Mouse (Mus musculus) pancreas, adult 10 weeks (tissue): ENCODE data around the gene Olfr686. TPM values are rescaled to one million over a fixed set of nuclear protein-coding genes. Genes with fewer than 3 reads are reported as not detected.

Experiments
- polyA plus RNA-seq: library from polyadenylated mRNA; stranded (reverse); fragments of 350-450 nt; fragmentation: Illumina TruSeq; extraction: RNeasy Lipid Tissue Mini Kit (QIAGEN cat#74804); gene quantifications from one replicate; pipeline ENCODE4 v1.2.3, GENCODE M21; 2015; ENCODE audit warnings: low read depth, low replicate concordance; ENCODE audit not compliant: insufficient read depth

Olfr686 gene
- polyA plus RNA-seq = not detected

DNA sequence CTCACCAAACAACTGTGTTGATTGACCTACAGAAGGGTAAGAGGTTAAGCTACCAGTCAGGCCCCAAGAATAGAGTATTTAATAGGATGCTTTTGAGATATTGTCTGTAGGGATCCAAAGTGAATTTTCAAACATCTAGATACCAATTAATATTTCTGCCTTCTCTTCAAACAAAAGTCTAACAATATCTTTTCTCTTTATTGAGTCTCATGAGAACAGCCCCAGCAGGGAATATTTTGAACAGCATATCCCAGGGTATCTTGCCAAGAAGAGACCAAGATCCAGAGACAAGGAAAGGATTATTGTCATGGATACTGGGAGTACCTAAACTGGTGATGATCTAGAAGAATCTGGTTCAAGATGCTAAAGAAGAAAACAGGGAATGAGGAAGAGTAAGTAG lies at the start of gene Olfr686:
TSS of gene Olfr686 (minus strand) at position 101 of the 400 bp plus-strand sequence.

DNA sequence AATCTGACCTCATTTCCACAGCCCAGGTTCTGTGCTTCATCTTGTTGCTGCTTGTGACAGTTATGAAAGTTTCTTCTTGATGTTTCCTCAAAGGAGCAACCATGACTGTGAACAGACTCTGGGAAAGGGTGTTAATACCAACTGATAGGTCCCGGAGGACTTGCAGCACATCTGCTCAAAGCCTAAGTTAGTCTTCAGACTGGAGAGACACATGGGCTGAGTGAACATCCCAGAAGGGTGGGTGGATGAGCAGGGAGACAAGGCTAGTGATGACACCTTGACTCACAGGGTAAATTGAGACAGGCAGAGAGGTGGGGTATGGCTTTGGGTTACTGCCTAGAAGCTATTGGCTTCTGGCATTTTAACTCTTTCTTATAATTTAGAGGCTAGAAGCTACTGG lies 21.4 kb downstream of the Olfr686 start, which contains the start of gene Olfr685:
TSS of gene Olfr685 (minus strand) at position 101 of the 400 bp plus-strand sequence.

DNA sequence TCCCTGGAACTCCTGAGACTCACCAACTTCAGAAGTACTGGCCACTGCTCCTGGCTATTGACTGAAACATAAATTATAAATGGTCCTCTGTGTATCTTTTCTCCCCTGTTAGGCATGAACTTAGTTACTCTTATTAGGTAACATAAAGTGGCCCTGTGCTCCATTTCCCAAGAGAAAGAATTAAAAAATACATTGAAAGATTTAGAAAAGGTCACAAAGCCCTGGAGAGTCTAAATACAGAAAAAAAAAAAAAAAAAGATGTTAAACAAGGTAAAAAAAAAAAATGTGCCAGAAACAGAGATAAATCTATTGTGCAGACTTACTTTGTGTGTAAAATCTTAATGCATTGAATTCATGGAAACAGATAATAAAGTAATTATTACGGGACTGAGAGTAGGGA lies 43.7 kb downstream of the Olfr686 start, which contains the start of gene Olfr684:
TSS of gene Olfr684 (minus strand) at position 101 of the 400 bp plus-strand sequence.

Other genes starting within 250 kb of the Olfr686 start
- gene Olfr670, start 244.9 kb downstream of the Olfr686 start, polyA plus RNA-seq = not detected
- not detected for gene Olfr671, start 228.4 kb downstream of the Olfr686 start, polyA plus RNA-seq
- gene Olfr672, start 205.5 kb downstream of the Olfr686 start, polyA plus RNA-seq = not detected
- gene Olfr675, start 179.0 kb downstream of the Olfr686 start, polyA plus RNA-seq = not detected
- gene Olfr676, start 174.8 kb downstream of the Olfr686 start, polyA plus RNA-seq = not detected
- gene Olfr677, start 156.1 kb downstream of the Olfr686 start, polyA plus RNA-seq = not detected
- not detected for gene Olfr678, start 143.0 kb downstream of the Olfr686 start, polyA plus RNA-seq
- gene Olfr679, start 126.3 kb downstream of the Olfr686 start, polyA plus RNA-seq = not detected
- gene Olfr680-ps1, start 114.7 kb downstream of the Olfr686 start, polyA plus RNA-seq = not detected
- gene Olfr681, start 90.6 kb downstream of the Olfr686 start, polyA plus RNA-seq = not detected
- not detected for gene Olfr683, start 60.5 kb downstream of the Olfr686 start, polyA plus RNA-seq
- gene Olfr684, start 43.8 kb downstream of the Olfr686 start, polyA plus RNA-seq = not detected
- gene Olfr685, start 21.5 kb downstream of the Olfr686 start, polyA plus RNA-seq = not detected
- gene Olfr688, start 80.6 kb upstream of the Olfr686 start, polyA plus RNA-seq = not detected
- not detected for gene Olfr689, start 103.7 kb upstream of the Olfr686 start, polyA plus RNA-seq
- gene Olfr690, start 126.6 kb upstream of the Olfr686 start, polyA plus RNA-seq = not detected
- not detected for gene Olfr691, start 134.8 kb upstream of the Olfr686 start, polyA plus RNA-seq
- gene Olfr692, start 160.7 kb upstream of the Olfr686 start, polyA plus RNA-seq = not detected
- gene Gm5901, start 167.6 kb upstream of the Olfr686 start, polyA plus RNA-seq = not detected
- gene Fam160a2, start 192.6 kb upstream of the Olfr686 start, polyA plus RNA-seq = 18.0 TPM
- gene Cnga4, start 197.1 kb upstream of the Olfr686 start, polyA plus RNA-seq = not detected
- not detected for gene Cckbr, start 218.2 kb upstream of the Olfr686 start, polyA plus RNA-seq